Mouse (Mus musculus) liver, adult 2 months (tissue): ENCODE results near the gene Casq1.

Experiments used
- CTCF ChIP-seq: fragments of 200-500 bp; IDR thresholded peaks from 2 replicates; pipeline ENCODE4 v1.5.1; 2011; ENCODE audit warnings: low read depth, low read length, control low read depth
- POLR2A ChIP-seq: fragments of 200-500 bp; IDR thresholded peaks from 2 replicates; pipeline ENCODE4 v1.6.1; 2011; ENCODE audit warnings: low read length, control low read depth; ENCODE audit not compliant: insufficient read depth; ENCODE audit errors: extremely low read depth

DNA sequence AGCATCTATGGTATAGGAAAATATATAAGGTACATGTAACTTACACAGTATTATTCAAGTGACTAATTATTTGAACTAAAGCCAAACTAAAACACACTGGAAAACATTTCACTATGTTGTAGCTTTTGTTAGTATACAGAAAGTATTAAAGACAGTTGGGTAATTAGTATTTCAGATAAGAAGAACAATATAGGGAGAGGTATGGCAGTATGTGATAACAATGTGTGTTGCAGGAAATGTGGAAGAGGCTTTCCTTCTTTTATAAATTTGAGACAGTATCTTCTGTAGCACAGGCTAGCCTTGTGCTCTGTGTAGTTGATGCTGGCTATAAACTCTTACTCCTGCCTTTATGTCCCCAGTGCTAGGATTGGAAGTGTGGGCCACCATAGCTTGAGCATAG lies 35.8 kb downstream of the Casq1 start:
- TF ChIP-seq CTCF: no peak
- TF ChIP-seq POLR2A: no peak
